Mouse (Mus musculus): ENCODE results near the gene Ylpm1. TPM values are rescaled to one million over a fixed set of nuclear protein-coding genes. Genes with fewer than 3 reads are reported as not detected.

The Ylpm1 gene
- polyA plus RNA-seq, 1 experiment = 12.4 TPM

GRCm38 (mm10) chr12:85109426-85109825 lies 113.3 kb downstream of the Ylpm1 start:
- DNase-seq = no peak
- Histone ChIP-seq H3K4me3 (ENCODE audit: insufficient read depth, low read depth, low read length) (no peak overlapping the region), H3K36me3 (ENCODE audit: control insufficient read depth, insufficient read depth, low read length) (no peaks in the 10 kb centered on the region), H3K27ac (ENCODE audit: insufficient read depth, low read depth, low read length) (no peak overlapping the region), H3K27me3 (replicated peaks; ENCODE audit: control insufficient read depth, insufficient read depth, low read length) (no peaks in the 10 kb centered on the region), H3K4me1 (ENCODE audit: control insufficient read depth, insufficient read depth, low read length) (peaks cover 26% of the 10 kb centered on the region; the same call in 1 of the 2 replicates)
- WGBS = 84% methylated on average over 4 of the region's 4 CpGs
- no peak for TF ChIP-seq POLR2A (IDR thresholded peaks at IDR 0.05; ENCODE audit: low read depth, low read length)
- TF ChIP-seq CTCF (conservative IDR thresholded peaks at IDR 0.05; ENCODE audit: insufficient read depth, insufficient read length, low read depth, low read length) = no peak

- peak overlapping the region; percentile 90 for H3K4me3 ChIP-seq (ENCODE audit: insufficient read depth, low read depth, low read length)
- no peaks in the 10 kb centered on the region for H3K27me3 ChIP-seq (replicated peaks; ENCODE audit: control insufficient read depth, insufficient read depth, low read length)
- no peak for DNase-seq
- peaks cover 26% of the 10 kb centered on the region; the same call in 1 of the 2 replicates for H3K4me1 ChIP-seq (ENCODE audit: control insufficient read depth, insufficient read depth, low read length)
- TF ChIP-seq CTCF (conservative IDR thresholded peaks at IDR 0.05; ENCODE audit: insufficient read depth, insufficient read length, low read depth, low read length) (no peak), POLR2A (IDR thresholded peaks at IDR 0.05; ENCODE audit: low read depth, low read length) (no peak)
- peak overlapping the region; percentile 87 for H3K27ac ChIP-seq (ENCODE audit: insufficient read depth, low read depth, low read length)
- WGBS = 12% methylated on average over 18 of the region's 18 CpGs
- no peaks in the 10 kb centered on the region for H3K36me3 ChIP-seq (ENCODE audit: control insufficient read depth, insufficient read depth, low read length)
Measured at GRCm38 (mm10) chr12:85110011-85110697, 114.0 kb downstream of the Ylpm1 start.

- Histone ChIP-seq H3K4me1 (ENCODE audit: control insufficient read depth, insufficient read depth, low read length) (peaks cover 26% of the 10 kb centered on the region; the same call in 1 of the 2 replicates), H3K36me3 (ENCODE audit: control insufficient read depth, insufficient read depth, low read length) (no peaks in the 10 kb centered on the region; the same call in 1 of the 2 replicates), H3K4me3 (ENCODE audit: insufficient read depth, low read depth, low read length) (peak within 1 kb of the TSS; percentile 90), H3K27me3 (replicated peaks; ENCODE audit: control insufficient read depth, insufficient read depth, low read length) (no peaks in the 10 kb centered on the region), H3K27ac (ENCODE audit: insufficient read depth, low read depth, low read length) (peak within 1 kb of the TSS; percentile 87)
- peak; percentile 93 for DNase-seq
- 0 out of 2 replicates have a peak, but pooled peaks have one; percentile 1 for TF ChIP-seq CTCF (conservative IDR thresholded peaks at IDR 0.05; ENCODE audit: insufficient read depth, insufficient read length, low read depth, low read length)
- peak; percentile 29 for TF ChIP-seq POLR2A (IDR thresholded peaks at IDR 0.05; ENCODE audit: low read depth, low read length)
- under 1% methylated on average over 83 of the region's 83 CpGs for WGBS
Measured at GRCm38 (mm10) chr12:85110698-85111592, 114.8 kb downstream of the Ylpm1 start, which contains the start of the genes Prox2 and Dlst. TSS of gene Prox2 (minus strand) at chr12:85110759. TSS of gene Dlst (plus strand) at chr12:85110833.

DNA sequence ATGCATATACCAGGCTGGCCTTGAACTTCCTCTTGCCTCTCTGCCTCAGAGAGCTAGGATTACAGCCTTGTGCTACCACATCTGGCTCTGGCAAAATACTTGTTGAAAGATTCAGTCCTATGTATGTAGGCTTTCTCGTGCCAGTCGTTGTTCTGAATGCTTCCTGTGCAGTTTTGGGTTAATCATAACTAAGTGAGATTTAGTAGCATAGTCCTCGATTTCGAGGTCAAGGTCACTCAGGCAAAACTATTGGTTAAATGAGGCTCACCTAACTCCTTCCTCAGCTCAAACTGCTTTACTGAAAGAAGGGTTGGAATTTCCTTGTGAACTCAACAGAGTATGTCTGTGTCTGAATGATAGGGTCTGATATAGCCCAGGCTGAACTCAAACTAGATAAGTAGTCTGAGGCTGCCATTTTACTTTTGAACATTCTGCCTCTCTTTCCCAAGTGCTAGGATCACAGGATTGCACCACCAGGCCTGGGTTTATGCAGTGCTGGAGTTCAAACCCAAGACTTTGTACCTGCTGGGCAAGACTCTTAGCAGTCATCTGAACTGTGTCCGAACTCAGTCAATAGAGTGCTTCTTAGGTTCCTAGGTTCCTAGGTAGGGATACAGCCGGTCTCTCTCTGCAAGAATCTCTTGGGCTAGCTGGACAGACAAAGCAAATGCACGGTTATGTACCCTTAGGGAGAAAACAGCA lies 116.6 kb downstream of the Ylpm1 start:
- DNase-seq = peak; percentile 61
- TF ChIP-seq POLR2A (IDR thresholded peaks at IDR 0.05; ENCODE audit: low read depth, low read length) (no peak), CTCF (conservative IDR thresholded peaks at IDR 0.05; ENCODE audit: insufficient read depth, insufficient read length, low read depth, low read length) (no peak)
- Histone ChIP-seq H3K4me3 (ENCODE audit: insufficient read depth, low read depth, low read length) (peak overlapping the region; percentile 30; the same call in 1 of the 2 replicates), H3K36me3 (ENCODE audit: control insufficient read depth, insufficient read depth, low read length) (no peaks in the 10 kb centered on the region; the same call in 1 of the 2 replicates), H3K4me1 (ENCODE audit: control insufficient read depth, insufficient read depth, low read length) (peaks cover 26% of the 10 kb centered on the region; the same call in 1 of the 2 replicates), H3K27me3 (replicated peaks; ENCODE audit: control insufficient read depth, insufficient read depth, low read length) (no peaks in the 10 kb centered on the region), H3K27ac (ENCODE audit: insufficient read depth, low read depth, low read length) (peak overlapping the region; percentile 83)
- 31% methylated on average over 7 of the region's 7 CpGs for WGBS

DNA sequence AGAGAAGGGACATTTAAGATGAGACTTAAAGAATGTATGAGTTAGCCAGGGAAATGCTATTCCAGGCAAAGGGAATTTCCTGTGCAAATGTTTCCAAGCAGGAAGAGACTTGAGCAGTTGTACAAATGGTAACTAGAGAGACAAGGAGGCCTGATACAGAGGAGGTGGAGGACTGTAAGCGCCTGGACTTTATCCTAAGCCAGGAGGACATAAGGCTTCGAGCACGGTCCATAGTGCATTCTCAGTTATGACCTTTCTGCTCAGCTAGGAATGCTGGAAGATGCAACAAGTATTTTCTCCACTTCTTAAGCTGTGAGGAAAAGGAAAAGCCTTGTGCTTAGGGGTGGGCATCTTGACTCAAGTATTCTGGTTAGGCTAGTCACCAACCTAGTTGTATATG lies 117.2 kb downstream of the Ylpm1 start:
- Histone ChIP-seq H3K27ac (ENCODE audit: insufficient read depth, low read depth, low read length) (peak overlapping the region; percentile 83), H3K36me3 (ENCODE audit: control insufficient read depth, insufficient read depth, low read length) (peaks cover 2% of the 10 kb centered on the region), H3K4me3 (ENCODE audit: insufficient read depth, low read depth, low read length) (no peak overlapping the region), H3K4me1 (ENCODE audit: control insufficient read depth, insufficient read depth, low read length) (peaks cover 26% of the 10 kb centered on the region; the same call in 1 of the 2 replicates), H3K27me3 (replicated peaks; ENCODE audit: control insufficient read depth, insufficient read depth, low read length) (no peaks in the 10 kb centered on the region)
- 57% methylated on average over 3 of the region's 3 CpGs for WGBS
- peak; percentile 83 for DNase-seq
- no peak for TF ChIP-seq POLR2A (IDR thresholded peaks at IDR 0.05; ENCODE audit: low read depth, low read length)
- TF ChIP-seq CTCF (conservative IDR thresholded peaks at IDR 0.05; ENCODE audit: insufficient read depth, insufficient read length, low read depth, low read length) = no peak

DNA sequence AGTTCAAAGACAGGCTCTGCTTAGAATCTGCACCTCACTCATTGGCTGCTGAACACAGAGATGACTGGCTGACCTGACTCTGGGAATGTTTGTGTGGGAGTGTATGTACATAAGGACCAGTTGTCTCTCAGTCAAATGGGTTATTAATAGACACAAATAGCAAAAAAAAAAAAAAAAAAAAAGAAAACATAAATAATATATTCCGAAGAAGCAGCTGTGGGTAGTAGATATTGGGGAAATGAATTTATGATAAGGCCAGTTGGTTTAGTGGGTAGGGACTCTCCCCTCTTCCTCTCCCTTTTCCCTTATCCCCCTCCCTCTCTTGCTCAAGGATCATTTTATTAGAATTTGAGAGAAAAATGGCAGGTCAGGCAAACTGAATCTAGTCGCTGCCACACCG lies 117.8 kb downstream of the Ylpm1 start:
- no peak overlapping the region for H3K4me3 ChIP-seq (ENCODE audit: insufficient read depth, low read depth, low read length)
- 88% methylated on average over 3 of the region's 3 CpGs for WGBS
- TF ChIP-seq CTCF (conservative IDR thresholded peaks at IDR 0.05; ENCODE audit: insufficient read depth, insufficient read length, low read depth, low read length) (no peak), POLR2A (IDR thresholded peaks at IDR 0.05; ENCODE audit: low read depth, low read length) (no peak)

More for the DNA sequence above, 117.8 kb downstream of the Ylpm1 start:
- no peak overlapping the region for H3K27ac ChIP-seq (ENCODE audit: insufficient read depth, low read depth, low read length)
- DNase-seq = no peak
- H3K36me3 ChIP-seq (ENCODE audit: control insufficient read depth, insufficient read depth, low read length) = peaks cover 5% of the 10 kb centered on the region
- H3K27me3 ChIP-seq (replicated peaks; ENCODE audit: control insufficient read depth, insufficient read depth, low read length) = no peaks in the 10 kb centered on the region
- H3K4me1 ChIP-seq (ENCODE audit: control insufficient read depth, insufficient read depth, low read length) = peaks cover 26% of the 10 kb centered on the region; the same call in 1 of the 2 replicates

Measured in kidney, adult 2 months (tissue).